Mouse (Mus musculus) neural tube, embryonic 11.5 days (tissue): ENCODE measurements around the gene Gm21985. TPM values are rescaled to one million over a fixed set of nuclear protein-coding genes. Genes with fewer than 3 reads are reported as not detected.

ENCODE experiments used
- ATAC-seq: fragments of 200-750 bp; cut with Nextera tagmentation; 2 replicates; pipeline ENCODE4 v1.8.0; 2017; ENCODE audit warnings: moderate number of reproducible peaks, mild to moderate bottlenecking, moderate TSS enrichment, moderate library complexity; ENCODE audit not compliant: insufficient read depth, low FRiP score, low TSS enrichment
- DNase-seq: peaks from one replicate; pipeline ENCODE4 v3.0.0-alpha.2; 2015; ENCODE audit warnings: low spot score
- H3K27ac ChIP-seq: fragments of 300-500 bp; sonication (generic); 2 replicates; pipeline ENCODE4 v1.5.1; 2014; ENCODE audit warnings: low read depth, mild to moderate bottlenecking, low read length
- H3K27me3 ChIP-seq: fragments of 300-500 bp; sonication (generic); 2 replicates; pipeline ENCODE4 v1.6.1; 2014; ENCODE audit warnings: mild to moderate bottlenecking, low read length, mixed read lengths; ENCODE audit not compliant: control insufficient read depth, insufficient read depth
- H3K36me3 ChIP-seq: fragments of 300-500 bp; sonication (generic); 2 replicates; pipeline ENCODE4 v1.6.1; 2014; ENCODE audit warnings: mild to moderate bottlenecking, low read length, moderate library complexity, mixed read lengths; ENCODE audit not compliant: control insufficient read depth, insufficient read depth
- H3K4me1 ChIP-seq: fragments of 300-500 bp; sonication (generic); 2 replicates; pipeline ENCODE4 v1.6.1; 2014; ENCODE audit warnings: low read length, mixed read lengths; ENCODE audit not compliant: control insufficient read depth, insufficient read depth
- H3K4me2 ChIP-seq: fragments of 300-500 bp; sonication (generic); 2 replicates; pipeline ENCODE4 v1.6.1; 2014; ENCODE audit warnings: low read depth, mild to moderate bottlenecking, moderate library complexity
- H3K4me3 ChIP-seq: fragments of 300-500 bp; sonication (generic); 2 replicates; pipeline ENCODE4 v1.5.1; 2014; ENCODE audit warnings: low read depth, low read length
- H3K9ac ChIP-seq: fragments of 300-500 bp; sonication (generic); 2 replicates; pipeline ENCODE4 v1.6.1; 2014; ENCODE audit warnings: mild to moderate bottlenecking, low read length
- H3K9me3 ChIP-seq: fragments of 300-500 bp; sonication (generic); 2 replicates; pipeline ENCODE4 v1.6.1; 2016; ENCODE audit warnings: low read length; ENCODE audit not compliant: control insufficient read depth
- WGBS: fragments of 180-500 bp; shearing (Covaris S2); extraction: QIAGEN DNeasy Blood & Tissue Kit; methylation state at CpG from one replicate; pipeline ENCODE4 v1.1.7; 2014; 5-methylcytosine and 5-hydroxymethylcytosine counted together
- polyA plus RNA-seq: library from polyadenylated mRNA; unstranded; fragments of >200 nt; fragmentation: Nextera tagmentation; extraction: Ambion mirVana; gene quantifications from 2 replicates; pipeline ENCODE4 v1.2.1, GENCODE M21; 2014

Gm21985 gene
- polyA plus RNA-seq, 1 experiment from 2014 or later = not detected

DNA sequence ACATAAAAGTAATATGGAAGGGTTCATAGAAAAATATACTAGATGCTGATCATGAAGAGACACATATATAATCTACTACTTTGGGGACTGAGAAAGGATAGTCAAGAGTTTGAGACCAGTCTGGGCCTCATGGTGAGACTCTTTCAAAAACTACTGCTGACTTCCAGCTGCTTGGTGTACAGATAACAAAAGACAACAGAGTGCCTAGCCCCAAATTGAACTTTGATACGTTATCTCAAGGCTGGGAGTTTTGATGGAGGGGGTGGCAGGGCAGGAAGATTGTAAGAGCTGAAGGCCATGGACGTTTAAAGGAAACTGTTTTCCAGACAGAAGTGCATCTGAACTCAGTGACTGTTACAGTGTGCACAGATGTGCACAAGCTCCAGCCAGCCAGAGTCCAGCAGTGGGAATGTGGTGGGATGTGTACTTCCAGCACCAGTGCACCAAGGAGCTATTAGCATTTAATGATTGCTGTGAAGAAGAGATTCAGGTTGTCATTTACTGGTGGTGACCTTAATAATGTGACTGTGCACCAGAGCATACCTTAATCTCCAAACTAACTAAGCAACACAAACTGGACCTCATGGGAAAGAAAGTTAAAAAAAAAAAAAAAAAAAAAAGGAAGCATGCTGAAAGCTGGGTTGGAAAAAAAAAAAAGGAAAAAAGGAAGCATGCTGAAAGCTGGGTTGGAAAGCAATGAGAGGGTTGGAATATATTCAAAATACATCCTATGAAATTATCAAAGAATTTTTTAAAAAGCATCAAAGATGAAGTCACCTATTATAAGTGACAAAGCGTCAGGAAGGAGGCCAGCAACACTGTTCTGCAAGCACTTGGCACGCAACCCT lies 66.2 kb downstream of the Gm21985 start:
- 0 out of 2 replicates have a peak, but pooled peaks cover 3% of the 10 kb centered on the region for H3K36me3 ChIP-seq
- DNase-seq = no peak
- H3K4me1 ChIP-seq = no peaks in the 10 kb centered on the region
- H3K27me3 ChIP-seq = no peaks in the 10 kb centered on the region
- no peak overlapping the region for H3K4me3 ChIP-seq
- 76% methylated on average over 4 of the region's 4 CpGs for WGBS
- no peak for ATAC-seq
- H3K4me2 ChIP-seq = no peak overlapping the region
- no peak overlapping the region for H3K27ac ChIP-seq
- H3K9ac ChIP-seq = no peak overlapping the region
- no peaks in the 10 kb centered on the region for H3K9me3 ChIP-seq

GRCm38 (mm10) chr2:112337211-112337610 lies 71.1 kb downstream of the Gm21985 start:
- DNase-seq = no peak
- Histone ChIP-seq H3K9me3 (no peaks in the 10 kb centered on the region), H3K4me1 (no peaks in the 10 kb centered on the region), H3K36me3 (0 out of 2 replicates have a peak, but pooled peaks cover 3% of the 10 kb centered on the region), H3K27ac (no peak overlapping the region), H3K27me3 (no peaks in the 10 kb centered on the region), H3K9ac (no peak overlapping the region), H3K4me3 (no peak overlapping the region), H3K4me2 (no peak overlapping the region)
- WGBS = 93% methylated on average over 6 of the region's 6 CpGs
- no peak for ATAC-seq

- H3K4me2 ChIP-seq = no peak overlapping the region
- DNase-seq = no peak
- H3K9ac ChIP-seq = no peak overlapping the region
- no peaks in the 10 kb centered on the region for H3K4me1 ChIP-seq
- no peak for ATAC-seq
- H3K36me3 ChIP-seq = 0 out of 2 replicates have a peak, but pooled peaks cover under 1% of the 10 kb centered on the region
- H3K27me3 ChIP-seq = no peaks in the 10 kb centered on the region
- no peak overlapping the region for H3K27ac ChIP-seq
- H3K9me3 ChIP-seq = no peaks in the 10 kb centered on the region
- no peak overlapping the region for H3K4me3 ChIP-seq
- 86% methylated on average over 2 of the region's 2 CpGs for WGBS
Measured at GRCm38 (mm10) chr2:112339736-112340135, 73.6 kb downstream of the Gm21985 start.

GRCm38 (mm10) chr2:112341117-112341516 lies 75.0 kb downstream of the Gm21985 start:
- H3K36me3 ChIP-seq = no peaks in the 10 kb centered on the region
- WGBS = 77% methylated on average over 3 of the region's 3 CpGs

GRCm38 (mm10) chr2:112348246-112348645 lies 82.1 kb downstream of the Gm21985 start:
- Histone ChIP-seq H3K27ac (no peak overlapping the region), H3K9me3 (no peaks in the 10 kb centered on the region), H3K27me3 (no peaks in the 10 kb centered on the region), H3K9ac (no peak overlapping the region), H3K4me1 (no peaks in the 10 kb centered on the region), H3K4me2 (no peak overlapping the region), H3K36me3 (no peaks in the 10 kb centered on the region), H3K4me3 (no peak overlapping the region)
- WGBS = 89% methylated on average over 3 of the region's 3 CpGs
- ATAC-seq = no peak
- DNase-seq = no peak

More at GRCm38 (mm10) chr2:112341117-112341516, 75.0 kb downstream of the Gm21985 start:
- Histone ChIP-seq H3K4me3 (no peak overlapping the region), H3K27ac (no peak overlapping the region), H3K4me1 (no peaks in the 10 kb centered on the region), H3K9ac (no peak overlapping the region), H3K9me3 (no peaks in the 10 kb centered on the region), H3K4me2 (no peak overlapping the region), H3K27me3 (no peaks in the 10 kb centered on the region)
- DNase-seq (no peak), ATAC-seq (no peak)

- no peak overlapping the region for H3K4me3 ChIP-seq
Measured at GRCm38 (mm10) chr2:112353685-112354455, 87.8 kb downstream of the Gm21985 start.

DNA sequence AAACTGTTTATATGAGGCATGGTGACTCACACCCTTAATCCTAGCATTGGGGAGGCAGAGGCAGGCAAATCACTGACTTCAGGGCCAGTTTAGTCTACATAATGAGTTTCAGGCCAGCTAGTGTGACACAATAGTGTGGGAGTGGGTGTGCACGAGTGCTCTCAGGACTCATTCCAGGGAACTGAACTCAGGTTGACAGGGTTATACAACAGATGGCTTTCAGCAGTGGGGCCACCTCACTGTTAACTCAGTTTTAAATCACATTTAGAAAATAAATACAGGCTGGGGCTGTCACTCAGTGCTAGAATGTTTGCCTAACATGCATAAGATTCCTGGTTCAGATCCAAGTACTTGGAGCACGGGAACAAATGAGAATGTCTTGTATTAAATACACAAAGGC lies 93.5 kb downstream of the Gm21985 start:
- no peak overlapping the region for H3K4me3 ChIP-seq
- no peaks in the 10 kb centered on the region for H3K9me3 ChIP-seq
- no peak overlapping the region for H3K9ac ChIP-seq
- 92% methylated on average over 2 of the region's 2 CpGs for WGBS
- ATAC-seq (no peak), DNase-seq (no peak)
- peaks cover 11% of the 10 kb centered on the region; the same call in 1 of the 2 replicates for H3K36me3 ChIP-seq
- H3K4me2 ChIP-seq = no peak overlapping the region
- no peak overlapping the region for H3K27ac ChIP-seq
- no peaks in the 10 kb centered on the region for H3K4me1 ChIP-seq
- H3K27me3 ChIP-seq = no peaks in the 10 kb centered on the region

More at GRCm38 (mm10) chr2:112353685-112354455, 87.8 kb downstream of the Gm21985 start:
- no peak overlapping the region for H3K9ac ChIP-seq
- H3K9me3 ChIP-seq = no peaks in the 10 kb centered on the region
- no peak overlapping the region for H3K27ac ChIP-seq
- no peak for ATAC-seq
- 86% methylated on average over 7 of the region's 7 CpGs for WGBS
- H3K27me3 ChIP-seq = no peaks in the 10 kb centered on the region
- no peaks in the 10 kb centered on the region for H3K36me3 ChIP-seq
- DNase-seq = no peak
- H3K4me2 ChIP-seq = no peak overlapping the region
- no peaks in the 10 kb centered on the region for H3K4me1 ChIP-seq

DNA sequence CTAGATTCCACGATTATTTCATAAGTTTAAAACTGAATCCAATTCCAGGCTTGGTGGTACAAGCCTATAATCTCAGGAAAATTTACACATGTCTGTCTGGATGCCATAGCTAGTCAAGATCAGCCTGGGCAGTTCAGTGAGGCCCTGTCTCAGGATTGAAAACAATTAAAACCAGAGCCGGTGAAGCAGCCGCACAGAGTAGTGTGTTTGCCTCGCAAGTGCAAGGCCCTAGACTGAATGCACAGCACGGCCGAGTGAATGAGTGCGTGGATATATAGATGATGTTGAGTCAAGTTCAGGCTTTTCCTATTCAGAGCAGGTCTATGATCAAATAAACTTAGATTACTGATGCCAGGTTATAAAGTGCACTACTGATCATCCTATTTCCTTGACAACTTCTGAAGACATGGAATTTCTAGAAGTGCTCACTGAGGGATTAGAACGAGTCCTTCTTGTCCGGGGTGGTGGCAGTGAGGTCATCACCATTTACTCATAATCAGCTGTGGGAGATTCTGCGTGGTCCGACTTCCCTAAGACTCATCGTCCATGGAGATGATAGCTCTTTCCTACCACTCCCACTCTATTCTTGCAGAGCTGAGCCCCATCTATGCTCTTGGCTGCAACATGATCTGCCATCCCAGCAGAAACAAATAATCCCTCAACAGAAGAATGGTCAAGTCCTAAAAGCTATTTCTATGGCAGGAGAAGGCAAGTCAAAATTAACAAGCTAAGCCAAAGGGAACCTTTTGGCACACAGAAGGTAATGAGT lies 94.1 kb downstream of the Gm21985 start:
- Histone ChIP-seq H3K9ac (no peak overlapping the region), H3K4me3 (no peak overlapping the region), H3K4me1 (no peaks in the 10 kb centered on the region), H3K4me2 (no peak overlapping the region), H3K27ac (no peak overlapping the region), H3K27me3 (no peaks in the 10 kb centered on the region), H3K36me3 (peaks cover 11% of the 10 kb centered on the region; the same call in 1 of the 2 replicates), H3K9me3 (no peaks in the 10 kb centered on the region)
- ATAC-seq (no peak), DNase-seq (no peak)
- 91% methylated on average over 12 of the region's 12 CpGs for whole genome bisulfite sequencing
